Mouse (Mus musculus): ENCODE measurements around the gene Lcn2. TPM values are rescaled to one million over a fixed set of nuclear protein-coding genes. Genes with fewer than 3 reads are reported as not detected.
A peak's percentile ranks its signal among the peaks of the same experiment; 100 is the strongest.

Gene Lcn2
- polyA plus RNA-seq (2014; fragmentation: Nextera tagmentation; extraction: Ambion mirVana): 8.0 and 9.9 TPM in 2 replicates

DNA sequence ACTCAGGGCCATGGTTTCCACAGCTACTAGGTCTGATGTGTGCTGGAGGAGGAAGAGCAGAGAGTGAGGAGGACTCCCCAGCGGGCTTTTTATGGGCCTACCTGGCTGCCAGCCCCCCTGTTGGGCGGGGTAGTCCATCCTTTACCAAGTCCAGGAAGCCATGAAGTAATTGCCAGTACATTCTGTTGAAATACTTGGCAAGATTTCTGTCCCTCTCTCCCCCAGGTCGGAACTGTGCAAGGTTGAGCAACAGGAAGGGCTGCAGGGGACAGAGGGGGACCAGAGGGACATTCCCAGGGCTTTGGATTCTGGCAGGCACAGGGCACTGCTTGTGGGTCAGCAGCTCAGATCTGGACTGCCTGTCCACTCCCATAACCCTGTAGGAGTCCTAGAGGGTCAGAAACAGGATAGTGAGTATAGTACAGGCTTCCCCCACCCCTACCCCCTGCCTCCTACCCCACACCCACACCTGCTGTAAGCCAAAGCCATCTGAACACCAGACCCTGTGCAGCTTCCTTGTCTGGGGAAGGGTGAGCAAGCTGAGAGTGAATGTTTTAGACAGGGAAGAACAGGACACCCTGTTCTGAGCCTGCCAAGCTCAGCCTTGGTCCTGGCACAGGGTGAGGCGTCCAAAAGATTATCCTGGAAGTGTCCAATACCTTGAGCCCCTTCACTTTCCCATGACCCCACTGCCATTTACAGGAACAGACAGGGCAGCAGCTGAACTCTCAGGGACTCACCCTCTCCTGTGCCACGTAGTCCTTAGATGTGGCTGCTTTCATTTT is at the start of gene Lcn2:
TSS of gene Lcn2 (minus strand) at position 547 of the 785 bp plus-strand sequence.
- Histone ChIP-seq H3K4me1 (replicated peaks; ENCODE audit: control insufficient read depth, insufficient read depth, low read length) (no peaks in the 10 kb centered on the region), H3K36me3 (ENCODE audit: control insufficient read depth, insufficient read depth, low read length) (no peaks in the 10 kb centered on the region), H3K9me3 (ENCODE audit: control insufficient read depth, low read length) (no peaks in the 10 kb centered on the region), H3K9ac (ENCODE audit: low read depth, low read length) (no peak within 1 kb of the TSS), H3K4me3 (ENCODE audit: low read depth, low read length) (no peak within 1 kb of the TSS), H3K27ac (ENCODE audit: low read depth, low read length) (no peak within 1 kb of the TSS), H3K4me2 (no peak within 1 kb of the TSS), H3K27me3 (replicated peaks; ENCODE audit: control insufficient read depth, insufficient read depth, low read length) (no peaks in the 10 kb centered on the region)
- 59% methylated on average over 5 of the region's 5 CpGs for WGBS
- ATAC-seq (replicated peaks; ENCODE audit: low FRiP score) (no peak), DNase-seq (ENCODE audit: low spot score) (no peak)

DNA sequence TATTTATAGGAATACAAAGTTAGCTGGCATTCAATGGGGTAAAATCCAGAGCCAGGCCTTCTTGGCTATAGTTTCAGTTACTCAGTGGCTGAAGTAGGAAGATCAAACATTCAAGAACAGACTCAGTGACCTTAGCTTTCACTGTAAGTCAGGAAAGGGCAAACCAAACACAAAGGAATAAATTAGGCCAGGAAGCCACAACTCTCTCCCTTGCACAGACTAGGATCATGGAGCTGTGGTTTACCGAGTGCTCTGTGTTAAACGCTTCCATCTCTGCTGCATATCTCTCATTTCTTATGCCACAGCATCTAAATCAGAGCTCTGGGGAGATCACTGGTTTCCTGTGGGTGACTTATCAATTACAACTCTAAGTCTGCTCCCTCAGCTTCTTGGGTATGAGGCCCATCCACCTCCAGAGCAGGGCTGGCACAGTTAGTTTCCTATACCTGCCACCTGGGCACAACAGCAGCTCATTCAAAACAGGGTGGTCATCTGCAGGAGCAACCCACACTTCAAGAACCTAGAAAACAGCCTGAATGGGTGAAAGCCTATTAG is 49.6 kb upstream of the Lcn2 start:
- no peak overlapping the region for H3K4me3 ChIP-seq (ENCODE audit: low read depth, low read length)
- H3K4me1 ChIP-seq (replicated peaks; ENCODE audit: control insufficient read depth, insufficient read depth, low read length): peaks cover 26% of the 10 kb centered on the region
- no peak for DNase-seq (ENCODE audit: low spot score)
- no peaks in the 10 kb centered on the region for H3K27me3 ChIP-seq (replicated peaks; ENCODE audit: control insufficient read depth, insufficient read depth, low read length)
- WGBS: 49% methylated on average over 2 of the region's 2 CpGs
- ATAC-seq (replicated peaks; ENCODE audit: low FRiP score): no peak
- H3K4me2 ChIP-seq: no peak overlapping the region
- H3K27ac ChIP-seq (ENCODE audit: low read depth, low read length): no peak overlapping the region; the same call in 1 of the 2 replicates
- H3K9me3 ChIP-seq (ENCODE audit: control insufficient read depth, low read length): no peaks in the 10 kb centered on the region
- no peak overlapping the region for H3K9ac ChIP-seq (ENCODE audit: low read depth, low read length)
- H3K36me3 ChIP-seq (ENCODE audit: control insufficient read depth, insufficient read depth, low read length): no peaks in the 10 kb centered on the region

DNA sequence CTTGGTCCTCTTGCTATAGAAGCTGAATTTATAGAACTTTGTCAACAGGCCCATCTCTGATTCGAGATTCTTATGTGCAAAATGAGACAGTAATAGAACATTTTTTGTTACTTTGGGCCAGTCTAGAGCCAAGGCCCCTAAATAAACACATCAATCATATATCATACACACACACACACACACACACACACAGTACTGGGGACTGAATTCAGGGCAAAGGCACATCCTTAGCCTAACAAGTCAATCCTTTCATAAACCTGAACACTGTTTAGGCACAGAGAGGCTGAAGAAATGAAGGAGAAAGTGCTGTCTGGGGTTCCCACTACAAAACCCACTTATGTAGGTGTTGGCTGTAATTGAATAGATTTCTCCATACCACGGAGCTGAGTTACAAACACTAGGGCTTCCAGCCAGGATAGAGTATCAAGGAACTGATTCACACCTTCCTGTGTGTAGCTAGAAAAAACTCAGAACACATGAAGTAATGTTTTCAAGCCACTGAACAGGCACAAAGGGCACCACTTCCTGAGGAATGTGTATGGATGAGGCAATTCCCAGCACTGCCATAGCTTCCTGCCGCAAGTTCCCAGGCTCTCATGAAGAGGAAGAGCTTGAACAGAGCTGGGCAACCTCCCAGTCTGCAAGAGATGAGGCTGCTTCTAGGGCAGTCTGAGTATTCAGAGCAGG is 48.8 kb upstream of the Lcn2 start:
- Histone ChIP-seq H3K36me3 (ENCODE audit: control insufficient read depth, insufficient read depth, low read length) (no peaks in the 10 kb centered on the region), H3K4me2 (no peak overlapping the region), H3K27me3 (replicated peaks; ENCODE audit: control insufficient read depth, insufficient read depth, low read length) (no peaks in the 10 kb centered on the region), H3K4me1 (replicated peaks; ENCODE audit: control insufficient read depth, insufficient read depth, low read length) (peaks cover 22% of the 10 kb centered on the region), H3K4me3 (ENCODE audit: low read depth, low read length) (no peak overlapping the region), H3K27ac (ENCODE audit: low read depth, low read length) (0 out of 2 replicates have a peak overlapping the region, but pooled peaks have one; percentile 19), H3K9ac (ENCODE audit: low read depth, low read length) (no peak overlapping the region), H3K9me3 (ENCODE audit: control insufficient read depth, low read length) (no peaks in the 10 kb centered on the region)
- ATAC-seq (replicated peaks; ENCODE audit: low FRiP score) (no peak; the same call in 1 of the 2 replicates), DNase-seq (ENCODE audit: low spot score) (no peak)
- 68% methylated on average over 3 of the region's 3 CpGs for WGBS

GRCm38 (mm10) chr2:32430701-32431676 is 42.9 kb upstream of the Lcn2 start:
- no peaks in the 10 kb centered on the region for H3K27me3 ChIP-seq (replicated peaks; ENCODE audit: control insufficient read depth, insufficient read depth, low read length)
- H3K9ac ChIP-seq (ENCODE audit: low read depth, low read length): peak overlapping the region; percentile 45; the same call in 1 of the 2 replicates
- peaks cover 29% of the 10 kb centered on the region for H3K4me1 ChIP-seq (replicated peaks; ENCODE audit: control insufficient read depth, insufficient read depth, low read length)
- H3K4me3 ChIP-seq (ENCODE audit: low read depth, low read length): peak overlapping the region; percentile 36
- DNase-seq (ENCODE audit: low spot score): peak; percentile 73
- WGBS: 35% methylated on average over 18 of the region's 18 CpGs
- H3K9me3 ChIP-seq (ENCODE audit: control insufficient read depth, low read length): no peaks in the 10 kb centered on the region
- peak overlapping the region; percentile 60 for H3K4me2 ChIP-seq
- peak overlapping the region; percentile 29; the same call in 1 of the 2 replicates for H3K27ac ChIP-seq (ENCODE audit: low read depth, low read length)
- ATAC-seq (replicated peaks; ENCODE audit: low FRiP score): no peak
- no peaks in the 10 kb centered on the region for H3K36me3 ChIP-seq (ENCODE audit: control insufficient read depth, insufficient read depth, low read length)

DNA sequence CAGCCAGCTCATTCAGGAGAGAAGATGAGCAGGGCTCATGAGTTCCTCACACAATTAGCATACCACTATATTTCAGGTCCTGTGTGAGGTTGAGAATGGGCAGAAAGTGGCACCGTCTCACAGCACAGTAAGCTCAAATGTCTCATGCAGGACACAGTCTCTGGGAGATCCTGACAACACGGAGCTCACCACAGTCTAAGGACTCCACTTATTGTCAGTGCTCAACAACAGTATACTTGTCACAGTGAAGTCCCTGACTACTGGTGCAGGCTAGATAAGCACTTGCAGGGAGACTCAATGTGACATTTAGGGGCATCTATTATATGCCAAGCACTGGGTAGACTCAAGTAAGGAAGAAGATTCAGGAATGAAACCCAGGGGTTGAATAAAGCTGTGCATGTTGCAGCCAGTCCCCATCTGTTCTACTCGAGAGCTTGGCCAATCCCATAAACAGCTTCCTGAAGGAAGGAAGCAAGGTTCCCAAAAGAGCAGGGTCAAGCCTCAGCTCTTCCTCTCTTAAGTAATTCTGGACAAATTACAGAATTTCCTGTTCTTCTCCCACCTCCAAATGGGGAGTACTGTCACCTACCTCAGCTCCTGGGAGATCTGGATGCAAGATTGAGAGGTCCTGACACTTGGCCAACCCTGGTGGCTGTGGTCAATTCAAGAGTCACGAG is 41.3 kb upstream of the Lcn2 start:
- ATAC-seq (replicated peaks; ENCODE audit: low FRiP score): peak; percentile 43; the same call in 1 of the 2 replicates
- H3K36me3 ChIP-seq (ENCODE audit: control insufficient read depth, insufficient read depth, low read length): no peaks in the 10 kb centered on the region
- DNase-seq (ENCODE audit: low spot score): no peak
- H3K4me2 ChIP-seq: no peak overlapping the region
- H3K9ac ChIP-seq (ENCODE audit: low read depth, low read length): no peak overlapping the region
- no peaks in the 10 kb centered on the region for H3K9me3 ChIP-seq (ENCODE audit: control insufficient read depth, low read length)
- no peaks in the 10 kb centered on the region for H3K27me3 ChIP-seq (replicated peaks; ENCODE audit: control insufficient read depth, insufficient read depth, low read length)
- WGBS: 59% methylated on average over 4 of the region's 4 CpGs
- H3K4me1 ChIP-seq (replicated peaks; ENCODE audit: control insufficient read depth, insufficient read depth, low read length): peaks cover 42% of the 10 kb centered on the region
- H3K27ac ChIP-seq (ENCODE audit: low read depth, low read length): no peak overlapping the region
- no peak overlapping the region for H3K4me3 ChIP-seq (ENCODE audit: low read depth, low read length)

DNA sequence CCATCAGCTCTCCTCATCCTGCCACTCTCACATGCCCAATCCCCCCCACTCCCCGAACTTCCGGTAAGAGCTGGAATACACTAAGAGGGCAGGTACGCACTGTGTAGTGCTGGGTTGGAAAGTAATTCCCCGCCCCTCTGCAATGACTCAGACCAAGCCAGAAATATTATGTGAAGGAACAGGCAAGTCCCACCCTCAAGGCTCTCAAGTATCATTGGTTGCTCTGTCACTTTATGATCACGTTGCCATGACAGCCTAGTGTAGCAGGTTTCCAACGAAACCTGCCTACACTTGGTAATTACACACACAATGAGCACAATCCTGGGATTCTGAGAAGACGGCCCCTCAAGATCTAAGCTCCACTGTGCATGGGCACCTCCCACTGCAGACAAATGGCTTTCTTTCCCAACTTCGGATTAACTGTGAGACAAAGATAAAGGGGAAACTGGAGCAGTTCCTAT is 40.2 kb upstream of the Lcn2 start:
- ATAC-seq (replicated peaks; ENCODE audit: low FRiP score): no peak
- no peak overlapping the region for H3K27ac ChIP-seq (ENCODE audit: low read depth, low read length)
- peaks cover 51% of the 10 kb centered on the region for H3K4me1 ChIP-seq (replicated peaks; ENCODE audit: control insufficient read depth, insufficient read depth, low read length)
- no peak overlapping the region for H3K4me2 ChIP-seq
- DNase-seq (ENCODE audit: low spot score): no peak
- H3K27me3 ChIP-seq (replicated peaks; ENCODE audit: control insufficient read depth, insufficient read depth, low read length): no peaks in the 10 kb centered on the region
- no peaks in the 10 kb centered on the region for H3K9me3 ChIP-seq (ENCODE audit: control insufficient read depth, low read length)
- no peak overlapping the region for H3K4me3 ChIP-seq (ENCODE audit: low read depth, low read length)
- H3K36me3 ChIP-seq (ENCODE audit: control insufficient read depth, insufficient read depth, low read length): no peaks in the 10 kb centered on the region
- H3K9ac ChIP-seq (ENCODE audit: low read depth, low read length): no peak overlapping the region
- 63% methylated on average over 8 of the region's 8 CpGs for WGBS

DNA sequence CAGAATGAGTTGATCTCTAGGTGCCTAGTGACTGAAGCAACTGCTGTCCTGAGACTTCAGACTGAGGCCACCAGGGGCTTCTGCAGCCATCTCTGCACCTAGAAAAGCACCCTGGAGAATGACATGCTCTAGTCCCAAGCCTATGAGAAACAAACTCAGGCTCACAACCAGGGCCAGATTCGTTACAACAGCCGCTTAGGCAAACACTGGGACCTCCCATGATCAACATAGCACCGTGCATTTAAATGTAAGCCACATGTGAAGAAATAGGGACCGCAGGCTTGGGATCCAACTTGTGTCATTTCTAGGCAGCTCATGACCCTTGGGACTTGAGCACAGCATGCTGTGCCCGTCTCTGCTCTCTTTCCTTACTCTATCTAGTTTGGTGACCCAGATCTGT is 39.7 kb upstream of the Lcn2 start:
- H3K27ac ChIP-seq (ENCODE audit: low read depth, low read length): no peak overlapping the region
- WGBS: 84% methylated on average over 5 of the region's 5 CpGs
- ATAC-seq (replicated peaks; ENCODE audit: low FRiP score) (no peak), DNase-seq (ENCODE audit: low spot score) (no peak)
- H3K4me2 ChIP-seq: no peak overlapping the region
- no peak overlapping the region for H3K4me3 ChIP-seq (ENCODE audit: low read depth, low read length)
- H3K9me3 ChIP-seq (ENCODE audit: control insufficient read depth, low read length): no peaks in the 10 kb centered on the region
- H3K4me1 ChIP-seq (replicated peaks; ENCODE audit: control insufficient read depth, insufficient read depth, low read length): peaks cover 57% of the 10 kb centered on the region
- no peak overlapping the region for H3K9ac ChIP-seq (ENCODE audit: low read depth, low read length)
- no peaks in the 10 kb centered on the region for H3K27me3 ChIP-seq (replicated peaks; ENCODE audit: control insufficient read depth, insufficient read depth, low read length)
- H3K36me3 ChIP-seq (ENCODE audit: control insufficient read depth, insufficient read depth, low read length): no peaks in the 10 kb centered on the region

Measured in liver, embryonic 11.5 days (tissue).